Mouse (Mus musculus): ENCODE data around the gene Gpr62. TPM values are rescaled to one million over a fixed set of nuclear protein-coding genes. Genes with fewer than 3 reads are reported as not detected.

The Gpr62 gene
- total and polyA plus RNA-seq, 3 experiments, result 0.04 to 0.11 TPM; not detected in 1

DNA sequence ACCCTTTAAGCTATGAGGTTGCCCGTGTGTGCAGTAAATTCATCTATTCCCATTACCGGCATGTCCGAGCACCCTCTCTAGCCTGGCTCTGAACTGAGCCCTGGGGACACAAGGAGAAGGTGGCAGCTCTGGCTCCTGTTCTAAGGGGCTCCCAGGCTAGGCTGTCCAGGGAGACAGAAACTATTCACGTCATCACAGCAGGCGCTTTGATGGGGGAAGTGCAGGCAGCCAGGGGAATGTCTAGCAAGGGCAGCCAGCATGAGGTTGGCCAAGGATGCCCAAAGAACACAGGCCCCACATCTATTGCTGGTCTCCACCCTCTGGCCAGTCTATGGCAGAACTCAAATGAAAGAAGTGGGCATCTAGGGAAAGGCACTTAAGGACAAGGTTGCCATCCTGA, 7.8 kb downstream of the Gpr62 start:
- no peak overlapping the region for H3K9ac ChIP-seq (ENCODE audit: insufficient read depth, low read depth)
- no peak overlapping the region for H3K4me3 ChIP-seq (replicated peaks in 1 of 3; ENCODE audit: low read depth in 2 of 3, low read length in 2 of 3, poor library complexity in 1 of 3)
- no peak for TF ChIP-seq GABPA (IDR thresholded peaks at IDR 0.05; ENCODE audit: insufficient replicate concordance, low read depth, low read length)
- no peak for TF ChIP-seq ETS1 (conservative IDR thresholded peaks at IDR 0.05; ENCODE audit: low read depth, low read length)
- TF ChIP-seq TCF12 (IDR thresholded peaks at IDR 0.05; ENCODE audit: low read depth, low read length), result no peak
- no peak for TF ChIP-seq SMC3 (IDR thresholded peaks at IDR 0.05; ENCODE audit: low read depth, low read length)
- no peak for TF ChIP-seq MAX (IDR thresholded peaks at IDR 0.05; ENCODE audit: low read length)
- TF ChIP-seq MAZ (IDR thresholded peaks at IDR 0.05; ENCODE audit: low read depth, low read length), result no peak
- TF ChIP-seq NRF1 (IDR thresholded peaks at IDR 0.05; ENCODE audit: low read depth, low read length), result no peak
- dilution Hi-C loops (cut with MboI; ENCODE audit: extremely low pct_ligation_motif_present, extremely low pct_unique_long_range_greater_than_20kb, low sequenced_read_pairs), result no loop called here
- DNase-seq (ENCODE audit: extremely low read depth), result no peak
- peaks cover 20 to 49% of the 10 kb centered on the region in 2 experiments for H3K4me1 ChIP-seq (ENCODE audit: control insufficient read depth in 1 of 2, insufficient read depth in 2 of 2)
- H3K9me3 ChIP-seq (replicated peaks; ENCODE audit: low read length), result no peaks in the 10 kb centered on the region
- peaks cover 20 to 58% of the 10 kb centered on the region in 2 experiments for H3K36me3 ChIP-seq (replicated peaks in 1 of 2; ENCODE audit: control insufficient read depth in 1 of 2, insufficient read depth in 1 of 2, low read length in 1 of 2)
- no peaks in the 10 kb centered on the region for H3K27me3 ChIP-seq (replicated peaks)
- H3K27ac ChIP-seq (ENCODE audit: insufficient read depth, low read depth), result no peak overlapping the region
- no peak overlapping the region for H3K4me2 ChIP-seq (ENCODE audit: insufficient read depth, low read depth, poor library complexity, severe bottlenecking)
- no peaks in the 10 kb centered on the region for H3K79me2 ChIP-seq (replicated peaks; ENCODE audit: control insufficient read depth, extremely low read depth, insufficient read depth, poor library complexity, severe bottlenecking)
- in situ Hi-C loops (cut with MboI; ENCODE audit: low pct_ligation_motif_present, low pct_unique_long_range_greater_than_20kb, low sequenced_read_pairs), result no loop called here

DNA sequence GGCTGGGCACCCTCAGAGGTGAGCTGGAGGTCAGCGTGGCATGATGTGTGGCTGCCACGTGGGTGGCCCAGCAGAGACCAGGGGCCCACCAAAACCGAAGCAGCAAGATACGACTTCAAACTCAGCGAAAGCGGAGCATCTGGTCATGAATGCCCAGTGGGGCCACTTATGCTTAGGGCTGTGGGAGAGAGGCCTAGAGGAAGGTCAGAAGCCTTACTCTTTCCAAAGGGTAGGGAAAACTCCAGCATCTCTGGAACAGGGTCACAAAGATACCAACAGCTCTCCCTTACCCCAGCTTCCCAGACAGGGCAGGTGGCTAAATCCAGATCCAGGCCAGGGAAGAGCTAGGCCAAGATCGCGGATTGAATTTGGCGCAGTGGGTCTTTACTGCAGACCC, 8.6 kb downstream of the Gpr62 start:
- Histone ChIP-seq H3K9ac (ENCODE audit: insufficient read depth, low read depth) (no peak overlapping the region), H3K27ac (ENCODE audit: insufficient read depth, low read depth) (no peak overlapping the region), H3K4me1 (ENCODE audit: control insufficient read depth in 1 of 2, insufficient read depth in 2 of 2) (peaks cover 27 to 57% of the 10 kb centered on the region in 2 experiments), H3K4me2 (ENCODE audit: insufficient read depth, low read depth, poor library complexity, severe bottlenecking) (no peak overlapping the region), H3K36me3 (replicated peaks in 1 of 2; ENCODE audit: control insufficient read depth in 1 of 2, insufficient read depth in 1 of 2, low read length in 1 of 2) (peaks cover 15 to 52% of the 10 kb centered on the region in 2 experiments), H3K9me3 (replicated peaks; ENCODE audit: low read length) (no peaks in the 10 kb centered on the region), H3K4me3 (replicated peaks in 1 of 3; ENCODE audit: low read depth in 2 of 3, low read length in 2 of 3, poor library complexity in 1 of 3) (no peak overlapping the region), H3K79me2 (replicated peaks; ENCODE audit: control insufficient read depth, extremely low read depth, insufficient read depth, poor library complexity, severe bottlenecking) (no peaks in the 10 kb centered on the region), H3K27me3 (replicated peaks) (no peaks in the 10 kb centered on the region)
- DNase-seq (ENCODE audit: extremely low read depth), result no peak
- in situ Hi-C loops (cut with MboI; ENCODE audit: low pct_ligation_motif_present, low pct_unique_long_range_greater_than_20kb, low sequenced_read_pairs) (no loop called here), dilution Hi-C loops (cut with MboI; ENCODE audit: extremely low pct_ligation_motif_present, extremely low pct_unique_long_range_greater_than_20kb, low sequenced_read_pairs) (no loop called here)
- no peak for TF ChIP-seq RCOR1 (conservative IDR thresholded peaks at IDR 0.05; ENCODE audit: low read depth, low read length)
- TF ChIP-seq EP300 (IDR thresholded peaks at IDR 0.05; ENCODE audit: low read length), result no peak
- no peak for TF ChIP-seq MEF2A (IDR thresholded peaks at IDR 0.05; ENCODE audit: borderline replicate concordance, low read depth, low read length)
- no peak for TF ChIP-seq CTCF (conservative IDR thresholded peaks at IDR 0.05 in 1 of 2, IDR thresholded peaks at IDR 0.05 in 1 of 2; ENCODE audit: low read depth in 2 of 2, low read length in 2 of 2)
- TF ChIP-seq NELFE (IDR thresholded peaks at IDR 0.05; ENCODE audit: low read depth, low read length), result no peak
- TF ChIP-seq JUN (IDR thresholded peaks at IDR 0.05; ENCODE audit: insufficient read depth, low read depth, low read length), result no peak
- no peak for TF ChIP-seq ZMIZ1 (IDR thresholded peaks at IDR 0.05; ENCODE audit: low read depth, low read length)

Data from CH12.LX (cell line).